Mouse (Mus musculus) ES-E14 (cell line): ENCODE measurements around the gene Armc3. TPM values are rescaled to one million over a fixed set of nuclear protein-coding genes. Genes with fewer than 3 reads are reported as not detected.
A peak's percentile ranks its signal among the peaks of the same experiment; 100 is the strongest.

Experiments
- DNase-seq: peaks from one replicate; pipeline ENCODE4 v3.0.0-alpha.2; 2013; ENCODE audit warnings: low read depth, low spot score
- H3K27ac ChIP-seq: 2 replicates; pipeline ENCODE4 v1.5.1; 2012; ENCODE audit warnings: low read depth, mild to moderate bottlenecking, low read length, moderate library complexity, mixed read lengths; ENCODE audit not compliant: poor library complexity, insufficient read depth, severe bottlenecking
- H3K36me3 ChIP-seq: 2 replicates; pipeline ENCODE4 v1.6.1; 2012; ENCODE audit warnings: mild to moderate bottlenecking, low read length, moderate library complexity, mixed read lengths; ENCODE audit not compliant: control insufficient read depth, poor library complexity, insufficient read depth, severe bottlenecking
- H3K4me1 ChIP-seq, 2 experiments: fragments of 150-350 bp in 1 of 2; sonication (generic) in 1 of 2; 2 replicates each; pipeline ENCODE4 v1.6.1; 2012; ENCODE audit warnings: low read length in 2 of 2, mild to moderate bottlenecking in 1 of 2, mixed read lengths in 1 of 2; ENCODE audit not compliant: control insufficient read depth in 2 of 2, insufficient read depth in 2 of 2, poor library complexity in 1 of 2
- H3K4me3 ChIP-seq, 2 experiments: fragments of 150-350 bp in 1 of 2; sonication (generic) in 1 of 2; 2 replicates each; pipeline ENCODE4 v1.5.1; 2012; ENCODE audit warnings: low read length in 2 of 2, low read depth in 1 of 2, mild to moderate bottlenecking in 1 of 2, mixed read lengths in 1 of 2; ENCODE audit not compliant: insufficient read depth in 1 of 2, poor library complexity in 1 of 2, severe bottlenecking in 1 of 2
- H3K9ac ChIP-seq: 2 replicates; pipeline ENCODE4 v1.6.1; 2012; ENCODE audit warnings: low read depth, mild to moderate bottlenecking, low read length, mixed read lengths; ENCODE audit not compliant: poor library complexity, insufficient read depth, severe bottlenecking
- H3K9me3 ChIP-seq: fragments of 150-350 bp; sonication (generic); 2 replicates; pipeline ENCODE4 v1.6.1; 2012; ENCODE audit warnings: low read depth, mild to moderate bottlenecking, low read length; ENCODE audit not compliant: control insufficient read depth, insufficient read depth
- CHD2 ChIP-seq: IDR thresholded peaks from 2 replicates; pipeline ENCODE4 v1.6.1; 2014; ENCODE audit warnings: mild to moderate bottlenecking, low read depth, low read length, inconsistent platforms
- HCFC1 ChIP-seq: IDR thresholded peaks from 2 replicates; pipeline ENCODE4 v1.6.1; 2012; ENCODE audit warnings: low read length, inconsistent platforms, borderline replicate concordance; ENCODE audit not compliant: insufficient read depth
- MAFK ChIP-seq: IDR thresholded peaks from 2 replicates; pipeline ENCODE4 v1.6.1; 2014; ENCODE audit warnings: mild to moderate bottlenecking, low read depth, low read length, inconsistent platforms; ENCODE audit not compliant: insufficient read depth
- ZC3H11A ChIP-seq: IDR thresholded peaks from 2 replicates; pipeline ENCODE4 v1.6.1; 2012; ENCODE audit warnings: low read depth, mild to moderate bottlenecking, inconsistent platforms, low read length, borderline replicate concordance
- ZNF384 ChIP-seq: IDR thresholded peaks from 2 replicates; pipeline ENCODE4 v1.6.1; 2012; ENCODE audit warnings: low read depth, low read length, inconsistent platforms
- in situ Hi-C, 2 experiments: fragments of 600-800 bp; cut with MboI; formaldehyde crosslinking; loops; one replicate each; pipeline ENCODE4 v1.15.1; 2025; ENCODE audit warnings: low sequenced_read_pairs in 2 of 2, inconsistent platforms in 1 of 2; ENCODE audit not compliant: unreplicated experiment in 2 of 2
- total RNA-seq: library from RNA; depleted of rRNA; stranded (reverse); fragments of 300-350 nt; gene quantifications from 2 replicates; pipeline ENCODE4 v1.2.3, GENCODE M21; 2012

Gene Armc3
- total RNA-seq, 1 experiment, result 0.09 TPM

DNA sequence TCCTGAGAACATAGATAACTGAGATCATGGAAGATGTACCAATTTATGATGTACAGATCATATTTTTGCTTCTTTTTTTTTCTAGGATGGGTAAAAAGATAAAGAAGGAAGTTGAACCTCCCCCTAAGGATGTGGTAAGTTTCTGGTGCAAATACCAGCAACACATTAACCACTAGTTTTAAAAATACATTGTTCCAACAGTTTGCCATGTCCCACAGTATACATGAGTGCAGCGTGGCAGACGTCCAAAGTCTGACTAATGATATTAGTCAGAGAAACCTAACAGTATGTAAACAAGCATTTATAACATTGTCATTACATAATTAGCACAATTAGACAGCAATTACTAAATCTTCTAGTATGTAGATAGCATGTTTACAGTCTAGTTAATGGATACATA lies 2.6 kb downstream of the Armc3 start:
- TF ChIP-seq ZNF384 (no peak), MAFK (no peak), ZC3H11A (no peak), CHD2 (no peak), HCFC1 (no peak)
- Histone ChIP-seq H3K9me3 (no peaks in the 10 kb centered on the region), H3K36me3 (no peaks in the 10 kb centered on the region), H3K9ac (no peak overlapping the region), H3K4me1 (no peaks in the 10 kb centered on the region), H3K27ac (no peak overlapping the region), H3K4me3 (no peak overlapping the region)
- DNase-seq, result no peak
- in situ Hi-C loops, result no loop called here

DNA sequence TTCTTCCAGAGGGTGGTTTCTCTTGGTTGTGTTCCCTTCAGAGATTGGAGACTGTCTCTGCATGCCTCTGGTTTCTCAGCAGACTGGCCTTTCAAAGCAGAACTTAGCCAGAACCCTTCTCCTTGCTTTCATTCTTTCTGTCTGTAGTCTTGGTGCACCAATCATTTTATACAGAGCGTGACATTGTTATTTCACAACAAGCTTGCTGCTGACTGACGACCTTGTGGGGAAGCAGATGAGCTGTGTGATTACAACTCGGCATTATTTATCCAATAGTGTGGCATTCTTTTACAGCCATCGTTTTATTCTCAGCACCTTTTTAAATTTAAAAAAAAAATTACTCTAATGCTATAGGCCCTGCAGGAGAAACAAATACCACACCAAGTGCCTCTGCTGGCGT lies 35.2 kb downstream of the Armc3 start:
- Histone ChIP-seq H3K4me1 (no peaks in the 10 kb centered on the region), H3K9me3 (no peaks in the 10 kb centered on the region), H3K9ac (no peak overlapping the region), H3K27ac (no peak overlapping the region), H3K36me3 (no peaks in the 10 kb centered on the region), H3K4me3 (no peak overlapping the region)
- no peak for DNase-seq
- in situ Hi-C loops, result no loop called here
- TF ChIP-seq MAFK (no peak), HCFC1 (no peak), ZNF384 (no peak), ZC3H11A (no peak), CHD2 (no peak)

- TF ChIP-seq HCFC1, result no peak
- no peak for TF ChIP-seq ZC3H11A
- no peak for TF ChIP-seq MAFK
- no peak for TF ChIP-seq ZNF384
- no peak for TF ChIP-seq CHD2
- Histone ChIP-seq H3K4me3 (no peak overlapping the region), H3K4me1 (no peaks in the 10 kb centered on the region), H3K9ac (no peak overlapping the region), H3K9me3 (no peaks in the 10 kb centered on the region), H3K27ac (no peak overlapping the region), H3K36me3 (no peaks in the 10 kb centered on the region)
- in situ Hi-C loops, result no loop called here
- no peak for DNase-seq
Observed at GRCm38 (mm10) chr2:19235193-19235592, 36.1 kb downstream of the Armc3 start.

- in situ Hi-C loops, result no loop called here
- TF ChIP-seq ZC3H11A (no peak), CHD2 (no peak), ZNF384 (no peak), MAFK (no peak)
- Histone ChIP-seq H3K9ac (no peak overlapping the region), H3K4me3 (no peak overlapping the region), H3K9me3 (no peaks in the 10 kb centered on the region), H3K4me1 (no peaks in the 10 kb centered on the region), H3K36me3 (no peaks in the 10 kb centered on the region), H3K27ac (no peak overlapping the region)
- DNase-seq, result no peak
Observed at GRCm38 (mm10) chr2:19235614-19236013, 36.5 kb downstream of the Armc3 start.

DNA sequence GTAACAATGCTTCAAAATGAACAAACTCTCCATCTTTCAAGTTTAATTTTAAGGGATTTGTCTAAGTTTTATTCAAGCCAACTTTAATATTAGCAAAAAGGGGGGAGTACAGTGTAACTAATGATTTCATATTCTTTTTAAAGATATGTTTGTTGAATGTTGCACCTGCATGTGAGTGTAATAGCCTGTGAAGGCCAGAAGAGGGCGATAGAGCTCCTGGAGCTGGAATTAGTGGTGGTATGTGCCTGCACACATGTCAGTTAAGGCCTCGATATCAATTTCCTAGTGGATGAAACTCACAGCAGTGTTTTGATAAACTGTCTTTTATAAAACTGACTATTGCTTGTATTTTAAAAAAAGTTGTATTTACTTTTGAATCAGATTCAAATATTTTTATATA lies 39.7 kb downstream of the Armc3 start:
- Histone ChIP-seq H3K36me3 (no peaks in the 10 kb centered on the region), H3K27ac (no peak overlapping the region), H3K4me3 (no peak overlapping the region), H3K4me1 (no peaks in the 10 kb centered on the region), H3K9me3 (no peaks in the 10 kb centered on the region), H3K9ac (no peak overlapping the region)
- in situ Hi-C loops, result no loop called here
- DNase-seq, result peak; percentile 16
- TF ChIP-seq HCFC1, result no peak
- peak; percentile 80 for TF ChIP-seq ZC3H11A
- TF ChIP-seq CHD2, result no peak
